Mouse (Mus musculus) erythroblast, embryonic 14.5 days (primary cell): ENCODE data around the gene Gm1123. TPM values are rescaled to one million over a fixed set of nuclear protein-coding genes. Genes with fewer than 3 reads are reported as not detected.

Experiments
- H3K27me3 ChIP-seq: 2 replicates; pipeline ENCODE4 v1.6.1; 2012; ENCODE audit warnings: inconsistent platforms; ENCODE audit not compliant: control insufficient read depth
- H3K36me3 ChIP-seq: 2 replicates; pipeline ENCODE4 v1.6.1; 2012; ENCODE audit warnings: mild to moderate bottlenecking, inconsistent platforms; ENCODE audit not compliant: control insufficient read depth
- H3K4me1 ChIP-seq: 2 replicates; pipeline ENCODE4 v1.6.1; 2012; ENCODE audit warnings: inconsistent platforms; ENCODE audit not compliant: control insufficient read depth
- H3K4me3 ChIP-seq: replicated peaks from 2 replicates; pipeline ENCODE3; 2012; ENCODE audit warnings: moderate library complexity, mild to moderate bottlenecking, inconsistent platforms
- H3K9me3 ChIP-seq: 2 replicates; pipeline ENCODE4 v1.6.1; 2012; ENCODE audit warnings: low read length, inconsistent platforms, mixed read lengths; ENCODE audit not compliant: control insufficient read depth
- GATA1 ChIP-seq: IDR thresholded peaks from 2 replicates; pipeline ENCODE4 v1.6.1; 2012; ENCODE audit warnings: low read length, inconsistent platforms, mixed read lengths
- TAL1 ChIP-seq: IDR thresholded peaks from 3 replicates; pipeline ENCODE4 v1.6.1; 2012; ENCODE audit warnings: low read length, inconsistent platforms, mixed read lengths
- polyA plus RNA-seq: library from polyadenylated mRNA; stranded (reverse); fragments of >175 nt; gene quantifications from 2 replicates; pipeline ENCODE4 v1.2.3, GENCODE M21; 2012

The Gm1123 gene
- polyA plus RNA-seq, 1 experiment, result not detected

GRCm38 (mm10) chr9:99016759-99017158 is 18.8 kb downstream of the Gm1123 start:
- no peaks in the 10 kb centered on the region for H3K9me3 ChIP-seq
- no peaks in the 10 kb centered on the region for H3K36me3 ChIP-seq
- TF ChIP-seq TAL1, result no peak
- no peak for TF ChIP-seq GATA1
- no peaks in the 10 kb centered on the region for H3K27me3 ChIP-seq
- H3K4me3 ChIP-seq, result no peak overlapping the region
- H3K4me1 ChIP-seq, result no peaks in the 10 kb centered on the region

GRCm38 (mm10) chr9:99016301-99016700 is 19.2 kb downstream of the Gm1123 start:
- Histone ChIP-seq H3K4me3 (no peak overlapping the region), H3K4me1 (no peaks in the 10 kb centered on the region), H3K27me3 (no peaks in the 10 kb centered on the region), H3K9me3 (no peaks in the 10 kb centered on the region), H3K36me3 (no peaks in the 10 kb centered on the region)
- TF ChIP-seq GATA1 (no peak), TAL1 (no peak)

- TF ChIP-seq GATA1 (no peak), TAL1 (no peak)
- no peaks in the 10 kb centered on the region for H3K27me3 ChIP-seq
- H3K36me3 ChIP-seq, result no peaks in the 10 kb centered on the region
- no peaks in the 10 kb centered on the region for H3K9me3 ChIP-seq
- no peaks in the 10 kb centered on the region for H3K4me1 ChIP-seq
- no peak overlapping the region for H3K4me3 ChIP-seq
Observed at GRCm38 (mm10) chr9:99009898-99010199, 25.7 kb downstream of the Gm1123 start.

GRCm38 (mm10) chr9:99009069-99009897 is 26.2 kb downstream of the Gm1123 start:
- Histone ChIP-seq H3K4me1 (no peaks in the 10 kb centered on the region), H3K4me3 (no peak overlapping the region), H3K27me3 (no peaks in the 10 kb centered on the region), H3K36me3 (no peaks in the 10 kb centered on the region), H3K9me3 (no peaks in the 10 kb centered on the region)
- no peak for TF ChIP-seq GATA1

GRCm38 (mm10) chr9:99001326-99001725 is 34.2 kb downstream of the Gm1123 start:
- TF ChIP-seq GATA1 (no peak), TAL1 (no peak)

GRCm38 (mm10) chr9:98999881-99000339 is 35.6 kb downstream of the Gm1123 start:
- Histone ChIP-seq H3K9me3 (no peaks in the 10 kb centered on the region), H3K27me3 (no peaks in the 10 kb centered on the region), H3K36me3 (peaks cover 8% of the 10 kb centered on the region), H3K4me1 (no peaks in the 10 kb centered on the region), H3K4me3 (no peak overlapping the region)
- no peak for TF ChIP-seq GATA1
- TF ChIP-seq TAL1, result no peak

More at GRCm38 (mm10) chr9:99001326-99001725, 34.2 kb downstream of the Gm1123 start:
- H3K27me3 ChIP-seq, result no peaks in the 10 kb centered on the region
- H3K9me3 ChIP-seq, result no peaks in the 10 kb centered on the region
- H3K4me1 ChIP-seq, result no peaks in the 10 kb centered on the region
- no peak overlapping the region for H3K4me3 ChIP-seq
- peaks cover 8% of the 10 kb centered on the region for H3K36me3 ChIP-seq

GRCm38 (mm10) chr9:98994103-98994502 is 41.4 kb downstream of the Gm1123 start:
- Histone ChIP-seq H3K9me3 (no peaks in the 10 kb centered on the region), H3K36me3 (no peaks in the 10 kb centered on the region; the same call in none of the 2 replicates), H3K4me3 (no peak overlapping the region), H3K27me3 (no peaks in the 10 kb centered on the region), H3K4me1 (no peaks in the 10 kb centered on the region)
- TF ChIP-seq GATA1 (no peak), TAL1 (no peak)

- no peaks in the 10 kb centered on the region for H3K9me3 ChIP-seq
- TF ChIP-seq GATA1 (no peak), TAL1 (no peak)
- peaks cover 18% of the 10 kb centered on the region for H3K4me1 ChIP-seq
- H3K4me3 ChIP-seq, result peak overlapping the region; percentile 79
- H3K36me3 ChIP-seq, result no peaks in the 10 kb centered on the region
- H3K27me3 ChIP-seq, result peaks cover 25% of the 10 kb centered on the region
Observed at GRCm38 (mm10) chr9:98987131-98987530, 48.4 kb downstream of the Gm1123 start.

GRCm38 (mm10) chr9:98986476-98987096 is 48.9 kb downstream of the Gm1123 start:
- Histone ChIP-seq H3K9me3 (no peaks in the 10 kb centered on the region), H3K36me3 (no peaks in the 10 kb centered on the region), H3K27me3 (peaks cover 27% of the 10 kb centered on the region), H3K4me3 (peak overlapping the region; percentile 79), H3K4me1 (peaks cover 18% of the 10 kb centered on the region)
- TF ChIP-seq GATA1 (no peak), TAL1 (no peak)
